Mouse (Mus musculus) MEL (cell line): ENCODE data around the gene Stum. TPM values are rescaled to one million over a fixed set of nuclear protein-coding genes. Genes with fewer than 3 reads are reported as not detected.

Experiments used
- DNase-seq: peaks from one replicate; pipeline ENCODE4 v3.0.0; 2011; ENCODE audit warnings: low read depth, low spot score
- H3K27ac ChIP-seq: 2 replicates; pipeline ENCODE4 v1.5.1; 2012; ENCODE audit warnings: low read depth, mild to moderate bottlenecking, control low read depth, low read length, moderate library complexity; ENCODE audit not compliant: control insufficient read depth
- H3K27me3 ChIP-seq, 2 experiments: fragments of 150-350 bp in 1 of 2; sonication (generic) in 1 of 2; 2 replicates each; pipeline ENCODE4 v1.6.1; 2012; ENCODE audit warnings: low read length in 2 of 2, mild to moderate bottlenecking in 2 of 2, improper control_type of control experiment in 1 of 2, moderate library complexity in 1 of 2; ENCODE audit not compliant: insufficient read depth in 2 of 2, control insufficient read depth in 1 of 2
- H3K36me3 ChIP-seq, 2 experiments: 2 replicates each; pipeline ENCODE4 v1.6.1; 2012 to 2014; ENCODE audit warnings: low read length in 2 of 2, improper control_type of control experiment in 1 of 2, inconsistent platforms in 1 of 2, mild to moderate bottlenecking in 1 of 2; ENCODE audit not compliant: insufficient read depth in 2 of 2, control insufficient read depth in 1 of 2
- H3K4me1 ChIP-seq, 2 experiments: fragments of 150-350 bp in 1 of 2; sonication (generic) in 1 of 2; 2 replicates each; pipeline ENCODE4 v1.6.1; 2012; ENCODE audit warnings: low read length in 2 of 2, improper control_type of control experiment in 1 of 2, mild to moderate bottlenecking in 1 of 2; ENCODE audit not compliant: insufficient read depth in 2 of 2, control insufficient read depth in 1 of 2
- H3K4me3 ChIP-seq, 2 experiments: fragments of 150-350 bp in 1 of 2; sonication (generic) in 1 of 2; 2 replicates each; pipeline ENCODE4 v1.5.1; 2012; ENCODE audit warnings: low read depth in 2 of 2, low read length in 2 of 2, mild to moderate bottlenecking in 2 of 2, moderate library complexity in 2 of 2, control low read depth in 1 of 2, improper control_type of control experiment in 1 of 2; ENCODE audit not compliant: control insufficient read depth in 1 of 2, insufficient read depth in 1 of 2
- H3K79me2 ChIP-seq: 2 replicates; pipeline ENCODE4 v1.6.1; 2012; ENCODE audit warnings: mild to moderate bottlenecking, low read length, moderate library complexity; ENCODE audit not compliant: control insufficient read depth, poor library complexity, insufficient read depth
- H3K9ac ChIP-seq: 2 replicates; pipeline ENCODE4 v1.6.1; 2012; ENCODE audit warnings: low read depth, mild to moderate bottlenecking, control low read depth, low read length, moderate library complexity; ENCODE audit not compliant: control insufficient read depth, poor library complexity, severe bottlenecking
- H3K9me3 ChIP-seq: fragments of 150-350 bp; sonication (generic); replicated peaks from 2 replicates; pipeline ENCODE4 v1.6.1; 2012; ENCODE audit warnings: mild to moderate bottlenecking, low read length, improper control_type of control experiment, moderate library complexity; ENCODE audit not compliant: insufficient read depth
- BHLHE40 ChIP-seq: IDR thresholded peaks from 2 replicates; pipeline ENCODE4 v1.6.1; 2012; ENCODE audit warnings: low read depth, mild to moderate bottlenecking, inconsistent platforms, low read length, improper control_type of control experiment, borderline replicate concordance
- CHD1 ChIP-seq: IDR thresholded peaks from 2 replicates; pipeline ENCODE4 v1.6.1; 2012; ENCODE audit warnings: low read depth, mild to moderate bottlenecking, inconsistent platforms, low read length, improper control_type of control experiment
- CTCF ChIP-seq, 3 experiments: IDR thresholded peaks in 2 of 3; conservative IDR thresholded peaks in 1 of 3; 2 replicates each; pipeline ENCODE4 v1.5.1; 2011 to 2012; ENCODE audit warnings: low read length in 3 of 3, low read depth in 2 of 3, mild to moderate bottlenecking in 2 of 3, improper control_type of control experiment in 1 of 3, inconsistent platforms in 1 of 3, mixed read lengths in 1 of 3, moderate library complexity in 1 of 3; ENCODE audit not compliant: control insufficient read depth in 1 of 3, insufficient read depth in 1 of 3, poor library complexity in 1 of 3, severe bottlenecking in 1 of 3
- E2F4 ChIP-seq: IDR thresholded peaks from 2 replicates; pipeline ENCODE4 v1.6.1; 2011; ENCODE audit warnings: low read depth, low read length, improper control_type of control experiment, borderline replicate concordance
- ELF1 ChIP-seq: IDR thresholded peaks from 2 replicates; pipeline ENCODE4 v1.6.1; 2014; ENCODE audit warnings: low read depth, mild to moderate bottlenecking, inconsistent platforms, low read length, improper control_type of control experiment, moderate library complexity
- EP300 ChIP-seq, 2 experiments: IDR thresholded peaks; 2 replicates each; pipeline ENCODE4 v1.6.1; 2011; ENCODE audit warnings: improper control_type of control experiment in 2 of 2, low read length in 2 of 2, low read depth in 1 of 2, mild to moderate bottlenecking in 1 of 2
- GABPA ChIP-seq: IDR thresholded peaks from 2 replicates; pipeline ENCODE4 v1.6.1; 2012; ENCODE audit warnings: low read depth, mild to moderate bottlenecking, inconsistent platforms, low read length, improper control_type of control experiment, moderate library complexity
- GATA1 ChIP-seq: IDR thresholded peaks from 2 replicates; pipeline ENCODE4 v1.6.1; 2011; ENCODE audit warnings: low read depth, low read length, improper control_type of control experiment
- HCFC1 ChIP-seq: IDR thresholded peaks from 2 replicates; pipeline ENCODE4 v1.6.1; 2012; ENCODE audit warnings: low read depth, mild to moderate bottlenecking, inconsistent platforms, low read length, improper control_type of control experiment, moderate library complexity
- JUND ChIP-seq: IDR thresholded peaks from 2 replicates; pipeline ENCODE4 v1.6.1; 2011; ENCODE audit warnings: low read depth, mild to moderate bottlenecking, improper control_type of control experiment, low read length
- KAT2A ChIP-seq: conservative IDR thresholded peaks from 2 replicates; pipeline ENCODE4 v1.6.1; 2012; ENCODE audit warnings: low read depth, low read length, improper control_type of control experiment, inconsistent platforms
- MAX ChIP-seq: IDR thresholded peaks from 2 replicates; pipeline ENCODE4 v1.6.1; 2011; ENCODE audit warnings: low read length, improper control_type of control experiment
- MEF2A ChIP-seq: IDR thresholded peaks from 2 replicates; pipeline ENCODE4 v1.6.1; 2014; ENCODE audit warnings: low read depth, mild to moderate bottlenecking, inconsistent platforms, low read length, improper control_type of control experiment; ENCODE audit not compliant: poor library complexity, insufficient replicate concordance, severe bottlenecking; ENCODE audit errors: extremely low read depth
- MXI1 ChIP-seq: IDR thresholded peaks from 2 replicates; pipeline ENCODE4 v1.6.1; 2011; ENCODE audit warnings: mild to moderate bottlenecking, low read depth, low read length, improper control_type of control experiment
- MYB ChIP-seq: IDR thresholded peaks from 2 replicates; pipeline ENCODE4 v1.6.1; 2011; ENCODE audit warnings: mild to moderate bottlenecking, low read depth, low read length, improper control_type of control experiment
- MYC ChIP-seq: IDR thresholded peaks from 2 replicates; pipeline ENCODE4 v1.6.1; 2011; ENCODE audit warnings: low read depth, mild to moderate bottlenecking, low read length, improper control_type of control experiment, moderate library complexity
- NELFE ChIP-seq: IDR thresholded peaks from 2 replicates; pipeline ENCODE4 v1.6.1; 2011; ENCODE audit warnings: low read depth, low read length, improper control_type of control experiment
- NRF1 ChIP-seq: IDR thresholded peaks from 2 replicates; pipeline ENCODE4 v1.6.1; 2014; ENCODE audit warnings: low read depth, mild to moderate bottlenecking, inconsistent platforms, low read length, improper control_type of control experiment, moderate library complexity; ENCODE audit not compliant: poor library complexity, insufficient read depth, severe bottlenecking
- POLR2A ChIP-seq, 2 experiments: IDR thresholded peaks; 2 replicates each; pipeline ENCODE4 v1.6.1; 2011 to 2012; ENCODE audit warnings: low read length in 2 of 2, mild to moderate bottlenecking in 2 of 2, control low read depth in 1 of 2, improper control_type of control experiment in 1 of 2, low read depth in 1 of 2, moderate library complexity in 1 of 2; ENCODE audit not compliant: control insufficient read depth in 1 of 2, insufficient read depth in 1 of 2, poor library complexity in 1 of 2
- POLR2AphosphoS2 ChIP-seq: IDR thresholded peaks from 2 replicates; pipeline ENCODE4 v1.6.1; 2011; ENCODE audit warnings: low read length, improper control_type of control experiment
- SIN3A ChIP-seq: IDR thresholded peaks from 2 replicates; pipeline ENCODE4 v1.6.1; 2012; ENCODE audit warnings: low read length, improper control_type of control experiment, inconsistent platforms
- SMC3 ChIP-seq: IDR thresholded peaks from 2 replicates; pipeline ENCODE4 v1.6.1; 2011; ENCODE audit warnings: low read depth, low read length, improper control_type of control experiment
- TAL1 ChIP-seq: IDR thresholded peaks from 2 replicates; pipeline ENCODE4 v1.6.1; 2012; ENCODE audit warnings: mild to moderate bottlenecking, inconsistent platforms, low read length, moderate library complexity, mixed read lengths
- TBP ChIP-seq: IDR thresholded peaks from 2 replicates; pipeline ENCODE4 v1.8.0; 2011; ENCODE audit warnings: low read depth, low read length, improper control_type of control experiment
- TCF12 ChIP-seq: IDR thresholded peaks from 2 replicates; pipeline ENCODE4 v1.6.1; 2014; ENCODE audit warnings: low read depth, mild to moderate bottlenecking, inconsistent platforms, low read length, improper control_type of control experiment, moderate library complexity
- UBTF ChIP-seq: IDR thresholded peaks from 2 replicates; pipeline ENCODE4 v1.6.1; 2012; ENCODE audit warnings: low read depth, mild to moderate bottlenecking, inconsistent platforms, low read length, improper control_type of control experiment, moderate library complexity, borderline replicate concordance; ENCODE audit not compliant: insufficient read depth
- USF1 ChIP-seq: IDR thresholded peaks from 2 replicates; pipeline ENCODE4 v1.6.1; 2014; ENCODE audit warnings: low read depth, mild to moderate bottlenecking, inconsistent platforms, low read length, improper control_type of control experiment, moderate library complexity
- USF2 ChIP-seq, 2 experiments: IDR thresholded peaks; 2 replicates each; pipeline ENCODE4 v1.6.1; 2011 to 2012; ENCODE audit warnings: improper control_type of control experiment in 2 of 2, low read length in 2 of 2, borderline replicate concordance in 1 of 2, inconsistent platforms in 1 of 2, low read depth in 1 of 2, mild to moderate bottlenecking in 1 of 2; ENCODE audit not compliant: insufficient read depth in 1 of 2
- ZC3H11A ChIP-seq: IDR thresholded peaks from 2 replicates; pipeline ENCODE4 v1.6.1; 2012; ENCODE audit warnings: low read depth, mild to moderate bottlenecking, inconsistent platforms, low read length, improper control_type of control experiment
- ZKSCAN1 ChIP-seq: IDR thresholded peaks from 2 replicates; pipeline ENCODE4 v1.6.1; 2012; ENCODE audit warnings: low read depth, mild to moderate bottlenecking, inconsistent platforms, low read length, improper control_type of control experiment, moderate library complexity
- ZNF384 ChIP-seq: IDR thresholded peaks from 2 replicates; pipeline ENCODE4 v1.6.1; 2012; ENCODE audit warnings: low read depth, mild to moderate bottlenecking, inconsistent platforms, low read length, improper control_type of control experiment
- polyA plus RNA-seq, 2 experiments: library from polyadenylated mRNA; stranded (reverse) in 1 of 2; unstranded in 1 of 2; fragments of >175 nt in 1 of 2; fragments of >200 nt in 1 of 2; gene quantifications; 2 replicates each; pipeline versions ENCODE4 v1.2.1 to v1.2.4; 2012; ENCODE audit warnings: low replicate concordance in 2 of 2, low read depth in 1 of 2; ENCODE audit not compliant: insufficient read length in 2 of 2, insufficient read depth in 1 of 2, missing spikeins in 1 of 2
- total RNA-seq: library from RNA; depleted of rRNA; stranded (reverse); fragments of 300-350 nt; gene quantifications from 2 replicates; pipeline ENCODE4 v1.2.3, GENCODE M21; 2012

Stum gene
- total and polyA plus RNA-seq, 3 experiments = not detected

- no peak overlapping the region for H3K9ac ChIP-seq
- H3K27ac ChIP-seq = no peak overlapping the region
- no peaks in the 10 kb centered on the region for H3K36me3 ChIP-seq
- no peaks in the 10 kb centered on the region for H3K4me1 ChIP-seq
- H3K9me3 ChIP-seq = no peaks in the 10 kb centered on the region
- H3K79me2 ChIP-seq = no peaks in the 10 kb centered on the region
- TF ChIP-seq GATA1 = no peak
- TF ChIP-seq ELF1 = no peak
- no peak for TF ChIP-seq ZKSCAN1
- no peak for TF ChIP-seq JUND
- TF ChIP-seq NRF1 = no peak
- TF ChIP-seq POLR2A (IDR thresholded peaks at IDR 0.05; ENCODE audit: control insufficient read depth in 1 of 2, insufficient read depth in 1 of 2, low read depth in 1 of 2, low read length in 2 of 2, poor library complexity in 1 of 2) = no peak
- no peak for TF ChIP-seq UBTF
- TF ChIP-seq KAT2A = no peak
- no peak for TF ChIP-seq TCF12
- TF ChIP-seq USF1 = no peak
- no peak for TF ChIP-seq CHD1
- TF ChIP-seq ZNF384 = no peak
- no peak for TF ChIP-seq SIN3A
- no peak for TF ChIP-seq POLR2AphosphoS2
- TF ChIP-seq EP300 (IDR thresholded peaks at IDR 0.05; ENCODE audit: low read depth in 1 of 2, low read length in 2 of 2) = no peak
- no peak for TF ChIP-seq BHLHE40
- TF ChIP-seq USF2 (IDR thresholded peaks at IDR 0.05; ENCODE audit: borderline replicate concordance in 1 of 2, insufficient read depth in 1 of 2, low read depth in 1 of 2, low read length in 2 of 2) = no peak
- no peak for TF ChIP-seq MAX
- TF ChIP-seq E2F4 = no peak
- peaks cover 0 to 7% of the 10 kb centered on the region in 2 experiments; a peak in 3 of 4 replicates for H3K27me3 ChIP-seq
- H3K4me3 ChIP-seq = no peak overlapping the region
- DNase-seq = no peak
Measured at GRCm38 (mm10) chr1:180530457-180531263, 47.4 kb upstream of the Stum start.

GRCm38 (mm10) chr1:180529847-180530246 lies 46.5 kb upstream of the Stum start:
- no peak overlapping the region for H3K27ac ChIP-seq
- no peaks in the 10 kb centered on the region for H3K36me3 ChIP-seq
- no peak overlapping the region for H3K4me3 ChIP-seq
- H3K79me2 ChIP-seq = no peaks in the 10 kb centered on the region
- no peaks in the 10 kb centered on the region for H3K4me1 ChIP-seq
- H3K9me3 ChIP-seq = no peaks in the 10 kb centered on the region
- TF ChIP-seq POLR2A (IDR thresholded peaks at IDR 0.05; ENCODE audit: control insufficient read depth in 1 of 2, insufficient read depth in 1 of 2, low read depth in 1 of 2, low read length in 2 of 2, poor library complexity in 1 of 2) (no peak), MYC (no peak), MYB (no peak), MXI1 (no peak), HCFC1 (no peak), SMC3 (no peak), TAL1 (no peak), NELFE (no peak), CTCF (IDR thresholded peaks at IDR 0.05 in 2 of 3, conservative IDR thresholded peaks at IDR 0.05 in 1 of 3; ENCODE audit: control insufficient read depth in 1 of 3, insufficient read depth in 1 of 3, low read depth in 2 of 3, low read length in 3 of 3, poor library complexity in 1 of 3, severe bottlenecking in 1 of 3) (no peak), MEF2A (no peak), ZKSCAN1 (no peak), ZNF384 (no peak), USF1 (no peak), GABPA (no peak), TBP (no peak), ZC3H11A (no peak), KAT2A (no peak)
- peaks cover 0 to 4% of the 10 kb centered on the region in 2 experiments; a peak in 3 of 4 replicates for H3K27me3 ChIP-seq
- no peak for DNase-seq
- no peak overlapping the region for H3K9ac ChIP-seq
